Mouse (Mus musculus) thymus, adult 2 months (tissue): ENCODE measurements around the gene E030018B13Rik.

Experiments
- CTCF ChIP-seq: fragments of 200-500 bp; IDR thresholded peaks from 2 replicates; pipeline ENCODE4 v1.5.1; 2012; ENCODE audit warnings: mild to moderate bottlenecking, control low read depth, low read length, moderate library complexity, borderline replicate concordance; ENCODE audit not compliant: control insufficient read depth, poor library complexity, insufficient read depth; ENCODE audit errors: extremely low read depth
- POLR2A ChIP-seq: fragments of 200-500 bp; IDR thresholded peaks from 2 replicates; pipeline ENCODE4 v1.6.1; 2012; ENCODE audit warnings: mild to moderate bottlenecking, low read length, control low read depth, moderate library complexity; ENCODE audit not compliant: control insufficient read depth, poor library complexity, insufficient read depth; ENCODE audit errors: extremely low read depth

- TF ChIP-seq CTCF (no peak), POLR2A (no peak)
Observed at GRCm38 (mm10) chr7:63939397-63939951, 22.8 kb downstream of the E030018B13Rik start.
